ENCODE assay signal across 10 mouse cellular contexts in genomic region chr6:91707276-91707885, GRCm38 (mm10). TPM values are rescaled to one million over a fixed set of nuclear protein-coding genes. Genes with fewer than 3 reads are reported as not detected.
DNase-seq lines count a peak whose midpoint lies in the region; ATAC-seq lines count a peak whose summit lies in the region.
"Had no signal": no experiment of that assay in that cellular context is flagged by ENCODE, and none has a peak within 500 bp of the region (broad histone marks: within the 10 kb centered on the region; RNA-seq: fewer than 3 reads in every experiment).

No protein-coding gene starts in this region.

- ATAC-seq in forebrain, embryonic 13.5 days, result peak; percentile 31; the same call in 1 of the 2 replicates

- 69% methylated on average over 8 of the region's 8 CpGs for WGBS in forebrain, embryonic 13.5 days

- H3K36me3 ChIP-seq in forebrain, embryonic 13.5 days (ENCODE audit: poor library complexity, severe bottlenecking), result peaks cover 47% of the 10 kb centered on the region

- peak overlapping the region; percentile 91 for H3K27ac ChIP-seq in forebrain, embryonic 13.5 days
- H3K27ac ChIP-seq: heart, adult 2 months had no signal

- H3K4me3 ChIP-seq in forebrain, embryonic 13.5 days, result no peak overlapping the region
- H3K4me3 ChIP-seq: heart, adult 2 months had no signal

- H3K9ac ChIP-seq in forebrain, embryonic 13.5 days, result no peak overlapping the region

- H3K9me3 ChIP-seq in forebrain, embryonic 13.5 days (replicated peaks), result no peaks in the 10 kb centered on the region

- H3K27me3 ChIP-seq in forebrain, embryonic 13.5 days, result no peaks in the 10 kb centered on the region
- H3K27me3 ChIP-seq: CH12.LX had no signal

- DNase-seq in kidney, adult 11 months, result peak; percentile 65
- DNase-seq in kidney, postnatal 10 days, result no peak
- peak; percentile 75 for DNase-seq in ES-CJ7 (ENCODE audit: low read depth, low spot score)
- DNase-seq in kidney, postnatal 36 days, result peak; percentile 68 to 83
- no peak for DNase-seq in heart, postnatal 4 days
- DNase-seq in testis, postnatal 10 days (ENCODE audit: low spot score), result no peak
- no peak for DNase-seq in adrenal gland, postnatal 36 days
- DNase-seq: heart, adult 2 months had no signal

- H3K4me1 ChIP-seq in forebrain, embryonic 13.5 days, result peaks cover 39% of the 10 kb centered on the region

- H3K4me2 ChIP-seq in forebrain, embryonic 13.5 days, result no peak overlapping the region

RNA-seq across cellular contexts. Expression of gene Slc6a6, which starts 23.5 kb away (rescaled TPM):
- 68.2 and 73.1 TPM in 2 replicates for polyA plus RNA-seq in forebrain, embryonic 13.5 days (2015; fragmentation: Nextera tagmentation; extraction: Ambion mirVana)
- total RNA-seq in heart, postnatal 4 days (2021), result 100 to 1,000 TPM; 142 to 158 TPM
- 100 to 1,000 TPM; 331 to 678 TPM for total RNA-seq in adrenal gland, postnatal 36 days (2021)

Comparison
In these comparisons a context has a peak if more than half of its experiments do, and no peak if none do; other contexts are left out.
1. DNase-seq: peak in kidney, adult 11 months (single experiment), ES-CJ7 (single experiment) and kidney, postnatal 36 days (2 of 2); none in kidney, postnatal 10 days (single experiment), heart, postnatal 4 days (single experiment), testis, postnatal 10 days (single experiment) and adrenal gland, postnatal 36 days (0 of 2).